Mouse (Mus musculus) T-helper 2 cell (primary cell): ENCODE results near the gene Mrps27.

Experiments
- in situ Hi-C: fragments of 300-600 bp; cut with MboI, MseI; formaldehyde crosslinking; loops from one replicate; pipeline ENCODE4 v1.15.1; 2025; ENCODE audit warnings: high pct_unique_total_duplicates

Gene Mrps27

GRCm38 (mm10) chr13:99386341-99386740 is 41.8 kb downstream of the Mrps27 start:
- in situ Hi-C loops = no loop called here

- in situ Hi-C loops = no loop called here
These were observed 43.6 kb downstream of the Mrps27 start for GRCm38 (mm10) chr13:99387901-99388811.

DNA sequence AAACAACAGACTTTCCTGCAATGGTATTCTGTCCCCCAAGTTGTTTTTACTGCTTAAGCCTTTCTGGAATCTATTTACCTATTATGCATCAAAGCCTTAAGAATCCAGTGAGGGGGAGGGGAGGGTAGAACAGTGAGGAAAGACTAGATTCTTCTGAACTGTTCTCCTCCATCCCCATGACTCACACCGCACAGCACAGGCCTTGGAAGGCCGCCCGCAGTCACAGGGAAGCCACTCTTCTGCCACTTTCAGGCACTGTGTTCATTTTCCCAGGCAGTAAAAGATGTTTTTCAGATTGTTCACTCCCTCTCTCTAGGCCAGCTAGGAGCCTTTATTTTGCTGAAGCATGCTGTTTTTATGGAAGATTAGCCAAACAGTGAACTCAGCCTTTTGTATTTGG is 46.8 kb downstream of the Mrps27 start:
- in situ Hi-C loops = no loop called here

DNA sequence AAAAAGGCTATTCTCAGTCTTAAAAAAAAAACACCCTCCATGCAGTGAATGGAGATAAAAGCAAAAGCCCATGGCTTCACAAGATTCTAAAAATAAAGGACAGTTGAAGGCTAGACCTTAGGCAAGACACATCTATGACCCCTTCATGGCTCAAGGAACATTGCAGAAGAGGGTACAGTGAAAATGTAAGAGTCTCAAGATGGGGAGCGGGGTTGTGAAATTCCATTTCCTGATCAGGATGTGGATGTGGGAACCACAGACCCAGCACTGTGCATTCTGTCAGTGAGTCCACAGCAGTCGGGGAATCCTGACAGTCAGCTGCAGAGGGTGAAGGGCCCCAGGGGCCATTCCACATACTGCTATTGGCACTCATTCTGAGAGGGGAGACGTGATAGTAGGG is 48.5 kb downstream of the Mrps27 start:
- in situ Hi-C loops = no loop called here

- in situ Hi-C loops = loop anchor here (5.0 kb wide), 1 partner anchor 113 kb away; no protein-coding TSS in a partner anchor
These were observed 50.1 kb downstream of the Mrps27 start for GRCm38 (mm10) chr13:99394694-99395093.

DNA sequence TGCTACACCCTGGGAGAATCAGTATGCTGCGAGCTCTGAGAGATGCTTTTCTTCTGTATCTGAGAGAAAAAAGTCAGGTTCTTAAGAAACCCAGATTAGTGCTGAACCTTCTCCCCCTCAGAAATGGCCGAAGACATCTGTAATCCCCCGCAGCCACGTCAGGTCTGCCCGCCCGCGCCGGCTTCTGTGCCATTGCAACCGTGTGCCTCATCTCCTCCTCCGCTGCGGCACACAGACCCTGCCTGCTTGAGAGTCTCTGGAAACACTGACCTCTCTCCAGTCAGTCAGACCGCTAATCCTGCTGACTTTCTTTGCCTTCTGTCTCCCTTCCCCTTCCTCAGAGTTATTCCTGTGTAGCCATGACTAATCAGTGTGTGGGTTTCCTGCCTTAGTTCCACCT is 50.9 kb downstream of the Mrps27 start:
- in situ Hi-C loops = loop anchor here (5.0 kb wide), 1 partner anchor 112 kb away; no protein-coding TSS in a partner anchor

DNA sequence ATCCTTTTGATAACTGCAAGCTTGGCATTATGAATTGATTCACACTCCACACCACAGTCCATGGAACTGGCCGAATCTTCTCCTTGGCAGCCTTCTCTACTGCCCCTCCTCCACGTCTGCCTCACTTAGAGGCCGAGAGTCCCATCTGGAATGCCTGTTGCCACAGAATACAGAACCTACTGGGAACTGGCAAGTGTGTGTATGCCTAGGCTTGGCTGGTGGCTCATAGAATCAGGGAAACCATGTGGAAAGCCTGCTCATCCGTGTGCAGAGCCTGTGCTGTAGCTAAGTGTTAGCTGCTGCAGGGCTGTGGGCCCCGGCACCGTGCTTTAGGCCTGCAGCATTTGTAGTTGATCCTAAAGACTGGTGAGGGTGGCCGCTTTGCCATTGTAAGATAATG is 52.6 kb downstream of the Mrps27 start:
- in situ Hi-C loops = loop anchor here (5.0 kb wide), 1 partner anchor 110 kb away; no protein-coding TSS in a partner anchor

- in situ Hi-C loops = loop anchor here (5.0 kb wide), 1 partner anchor 109 kb away; no protein-coding TSS in a partner anchor
These were observed 53.6 kb downstream of the Mrps27 start for GRCm38 (mm10) chr13:99398149-99398701.

- in situ Hi-C loops = loop anchor here (5.0 kb wide), 1 partner anchor 108 kb away; no protein-coding TSS in a partner anchor
These were observed 54.8 kb downstream of the Mrps27 start for GRCm38 (mm10) chr13:99399373-99399772.

GRCm38 (mm10) chr13:99409216-99409615 is 64.6 kb downstream of the Mrps27 start:
- in situ Hi-C loops = no loop called here

GRCm38 (mm10) chr13:99410611-99411515 is 66.3 kb downstream of the Mrps27 start:
- in situ Hi-C loops = no loop called here

DNA sequence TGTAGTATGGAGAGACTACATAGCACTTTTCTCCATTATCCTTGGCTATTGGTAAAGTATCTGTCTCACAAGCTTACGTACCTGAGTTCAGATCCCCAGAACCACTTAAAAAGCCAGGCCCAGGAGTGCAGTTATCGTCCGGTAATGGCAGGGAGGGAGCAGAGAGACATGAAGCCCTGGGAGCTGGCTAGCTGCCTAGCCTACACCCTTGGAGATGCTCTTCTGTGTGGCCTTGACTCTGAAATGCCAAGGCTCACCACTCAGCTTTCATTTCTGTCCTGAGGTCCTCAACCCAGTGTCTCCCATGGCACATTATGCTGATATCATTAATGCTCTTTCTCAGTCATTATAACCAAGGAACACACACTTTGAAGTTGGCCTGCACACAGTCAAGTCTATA is 67.2 kb downstream of the Mrps27 start:
- in situ Hi-C loops = no loop called here

DNA sequence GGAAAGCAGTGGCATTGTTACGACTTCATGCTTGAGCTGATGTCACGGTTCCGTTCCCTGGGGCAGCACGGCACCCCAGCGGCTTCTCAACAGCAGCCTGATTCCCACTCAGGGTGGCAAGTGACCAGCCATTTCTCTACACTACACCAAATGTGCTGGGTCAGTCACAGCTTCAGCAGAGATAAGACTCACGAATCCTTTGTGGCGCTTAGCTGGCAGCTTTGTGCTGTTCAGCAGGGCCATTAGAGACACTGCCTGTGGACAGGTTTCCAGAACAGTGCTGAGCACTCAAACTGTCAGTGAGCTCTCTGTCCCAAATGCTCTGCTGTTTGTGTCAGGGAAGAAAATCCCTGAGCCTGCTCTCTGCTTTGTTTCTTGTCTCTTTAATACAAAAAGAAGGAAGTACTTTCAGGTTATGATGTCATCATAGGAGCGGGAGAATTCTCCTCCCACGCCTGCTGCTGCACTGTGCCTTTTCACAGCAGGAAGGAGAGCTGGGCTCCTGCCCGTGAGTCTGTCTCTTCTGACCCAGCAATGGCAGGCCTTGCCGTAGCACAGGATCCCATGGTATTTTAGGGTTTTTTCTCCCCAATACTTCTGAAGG is 68.0 kb downstream of the Mrps27 start:
- in situ Hi-C loops = no loop called here

DNA sequence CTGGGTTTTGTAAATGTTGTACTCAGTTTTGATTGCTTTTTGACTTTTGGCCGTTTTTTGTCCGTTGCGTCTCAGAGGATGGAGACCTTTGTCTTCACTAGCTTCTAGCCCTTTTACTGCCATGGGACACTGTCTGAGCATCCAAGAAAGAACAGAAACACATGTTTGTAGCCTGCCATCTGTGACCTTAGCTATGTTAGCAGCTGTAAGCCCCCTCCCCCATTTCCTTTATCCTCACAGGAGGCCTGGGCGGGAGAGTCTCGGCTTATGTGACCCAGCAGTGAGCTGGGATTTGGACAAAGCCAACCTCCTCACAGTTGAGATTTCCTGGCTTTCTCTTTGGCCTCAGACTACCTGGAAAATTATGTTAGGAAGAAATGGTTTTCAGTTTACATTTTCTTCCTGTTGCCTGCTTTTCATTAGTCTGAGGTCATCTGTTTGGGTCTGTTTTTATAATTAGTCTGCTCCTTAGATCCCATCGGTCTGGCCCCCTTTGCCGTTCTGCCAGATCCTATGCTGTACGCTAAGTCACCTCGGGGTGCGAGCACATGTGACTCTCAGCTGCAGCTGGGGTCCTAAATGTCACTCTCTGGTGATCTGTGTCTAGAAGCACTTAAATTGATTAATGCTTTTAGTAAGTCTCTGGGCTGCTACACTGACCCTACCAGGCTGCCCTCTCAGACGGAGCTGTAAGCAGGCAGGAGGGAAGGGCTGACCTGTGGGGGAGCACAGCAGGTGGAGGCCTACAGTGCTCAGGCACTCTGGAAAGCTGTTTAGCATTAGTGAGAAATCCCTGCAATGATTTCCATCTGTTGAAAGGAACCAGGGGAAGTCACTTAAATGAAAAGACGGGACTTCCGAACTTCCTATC is 69.1 kb downstream of the Mrps27 start:
- in situ Hi-C loops = no loop called here

DNA sequence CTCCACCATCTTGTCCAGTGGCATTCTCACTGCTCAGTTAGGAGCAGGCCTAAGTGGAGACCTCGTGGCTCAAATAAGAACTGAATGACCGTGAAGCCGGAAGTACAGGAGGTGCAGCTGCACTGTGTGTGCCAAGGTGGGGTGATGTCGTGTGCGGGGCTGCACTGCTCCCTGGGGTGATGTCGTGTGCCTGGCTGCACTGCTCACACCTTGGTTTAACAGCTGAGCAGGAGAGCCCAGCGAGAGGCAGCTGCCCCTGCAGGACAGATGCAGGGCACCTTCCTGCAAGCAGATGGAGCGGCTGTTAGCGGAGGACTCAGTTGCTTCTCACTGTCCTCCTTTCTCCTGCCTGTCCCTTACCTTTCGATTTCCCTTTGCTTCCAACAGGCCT is 69.8 kb downstream of the Mrps27 start:
- in situ Hi-C loops = no loop called here

GRCm38 (mm10) chr13:99416601-99417000 is 72.0 kb downstream of the Mrps27 start:
- in situ Hi-C loops = no loop called here

DNA sequence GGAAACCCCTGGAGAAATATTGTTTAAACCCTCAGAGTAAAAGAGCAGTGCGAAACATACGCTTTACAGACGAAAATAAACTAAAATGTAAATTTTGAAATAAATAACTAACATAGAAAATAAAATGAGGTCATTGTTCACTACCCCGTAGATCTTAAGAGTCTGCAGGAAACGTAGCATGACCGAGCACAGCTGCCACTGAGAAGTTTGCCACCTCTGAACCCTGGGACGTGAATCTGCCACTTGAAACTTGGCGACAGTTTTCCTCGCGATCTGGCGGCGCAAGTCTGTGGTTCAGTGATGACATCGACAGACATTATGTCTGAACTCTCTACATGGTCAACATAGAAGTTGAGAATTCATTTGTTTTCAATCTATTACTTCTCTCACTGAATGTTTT is 79.0 kb downstream of the Mrps27 start:
- in situ Hi-C loops = no loop called here

GRCm38 (mm10) chr13:99433068-99434008 is 88.8 kb downstream of the Mrps27 start:
- in situ Hi-C loops = no loop called here

DNA sequence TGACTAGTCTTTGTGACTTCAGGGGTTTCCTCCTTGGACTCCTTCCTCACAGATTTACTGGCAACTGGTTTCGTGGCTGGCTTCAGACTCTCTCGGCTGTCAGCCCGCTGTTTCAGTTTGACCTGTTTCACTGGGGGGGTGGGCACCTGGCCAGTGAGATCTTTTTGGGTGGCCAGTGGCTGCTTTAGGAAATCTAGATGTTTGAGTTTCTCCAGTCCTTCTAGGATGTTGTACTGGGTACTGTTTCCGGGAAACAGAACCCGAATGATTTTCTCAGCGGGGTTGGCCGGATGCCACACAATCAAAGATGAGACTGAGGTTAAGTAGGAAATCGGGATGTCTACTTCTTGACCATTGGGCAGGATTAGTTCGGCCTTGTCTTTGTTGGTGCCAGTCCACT is 89.9 kb downstream of the Mrps27 start:
- in situ Hi-C loops = no loop called here
